Mouse (Mus musculus): ENCODE results near the gene Muc13.

Gene Muc13

DNA sequence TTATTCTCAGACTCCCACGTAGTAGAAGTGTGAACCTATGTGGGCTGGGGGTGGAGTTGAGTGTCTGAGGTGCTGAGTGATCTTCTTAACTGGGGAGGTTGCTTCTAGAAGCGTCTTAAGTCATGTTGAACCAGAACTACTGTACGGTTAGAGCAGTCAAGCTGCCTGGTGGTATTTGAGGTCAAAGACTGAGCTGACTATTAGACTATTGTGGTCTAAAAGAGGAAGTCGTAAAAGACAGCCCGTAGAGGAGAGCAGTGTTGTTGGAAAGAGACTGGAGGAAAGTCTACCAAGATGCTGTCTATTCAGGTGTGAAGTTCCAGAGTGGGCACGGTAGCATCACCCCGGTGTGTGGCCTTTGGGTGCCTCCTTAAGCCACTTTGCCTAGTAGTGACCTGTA is 24.0 kb upstream of the Muc13 start:
- DNase-seq (ENCODE audit: low spot score in 2 of 2) = no peak

DNA sequence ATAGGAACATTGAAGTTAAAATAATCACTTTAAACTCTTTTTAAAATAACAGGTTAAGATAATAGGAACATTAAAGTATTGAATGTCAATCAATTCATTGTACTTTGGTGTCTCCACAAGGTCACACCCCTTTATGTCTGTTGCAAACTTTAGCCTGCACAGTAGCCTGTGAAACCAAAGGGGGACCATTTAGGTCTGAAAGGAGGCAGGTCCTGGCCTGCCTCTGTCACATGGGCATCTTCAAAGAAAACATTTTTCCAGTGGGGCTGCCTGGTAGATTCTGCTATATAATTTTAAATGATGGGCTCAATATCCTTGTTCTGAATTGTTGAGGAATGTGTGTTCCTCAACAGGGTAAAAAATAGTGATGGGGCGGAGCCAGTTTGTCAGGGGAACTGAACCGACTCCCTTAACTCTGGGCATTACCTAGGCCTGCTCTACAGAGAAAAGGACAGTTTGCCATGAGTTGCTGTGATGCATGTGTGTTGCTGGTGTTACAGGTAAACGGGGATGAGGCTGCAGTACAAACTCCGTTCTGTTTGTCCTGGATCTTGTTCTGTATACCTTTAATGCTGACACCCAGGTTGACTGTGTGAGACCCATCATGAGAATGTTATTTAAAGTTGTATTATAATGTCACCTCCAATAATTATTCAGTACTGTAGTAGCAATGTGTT is 22.9 kb upstream of the Muc13 start:
- DNase-seq (ENCODE audit: low spot score in 2 of 2) = no peak

DNA sequence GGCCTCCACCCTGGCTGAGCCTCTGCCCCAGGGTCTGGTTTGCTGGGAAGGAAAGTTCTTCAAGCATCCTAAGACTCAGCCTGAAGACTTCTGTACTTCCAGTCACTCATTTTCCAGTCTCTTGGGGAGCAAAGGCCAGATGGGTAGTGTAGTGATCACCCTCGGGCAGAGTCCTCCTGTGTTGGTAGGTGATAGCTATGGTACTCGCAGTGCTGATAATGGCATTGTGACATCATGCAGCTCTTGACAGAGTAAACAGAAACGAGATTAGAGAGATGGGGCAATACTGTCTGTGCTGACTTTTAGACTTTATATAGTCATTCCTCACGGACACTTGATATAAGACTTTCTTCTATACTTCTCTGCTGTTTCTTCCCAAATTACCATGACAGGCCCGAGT is 21.0 kb upstream of the Muc13 start:
- DNase-seq (ENCODE audit: low spot score in 2 of 2) = no peak

DNA sequence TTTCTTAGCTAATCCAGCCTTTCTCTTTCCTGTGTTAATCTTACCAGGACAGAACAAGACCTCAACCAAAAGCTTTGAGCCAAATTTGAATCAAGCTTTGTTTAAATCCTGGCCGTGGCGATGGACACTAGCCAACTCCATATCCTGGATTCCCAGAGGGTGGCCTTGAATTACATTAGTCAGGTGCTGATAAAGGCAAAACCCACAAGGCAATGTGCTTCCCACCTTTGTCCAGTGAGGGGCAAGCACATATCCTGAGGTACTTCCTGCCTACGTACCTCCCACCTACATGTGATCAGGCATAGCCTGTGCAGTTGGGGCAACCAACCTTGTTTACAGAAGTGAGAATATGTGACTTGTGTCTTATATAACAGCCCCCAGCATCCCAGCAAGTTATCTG is 18.9 kb upstream of the Muc13 start:
- no peak for DNase-seq (ENCODE audit: low spot score in 2 of 2)

DNA sequence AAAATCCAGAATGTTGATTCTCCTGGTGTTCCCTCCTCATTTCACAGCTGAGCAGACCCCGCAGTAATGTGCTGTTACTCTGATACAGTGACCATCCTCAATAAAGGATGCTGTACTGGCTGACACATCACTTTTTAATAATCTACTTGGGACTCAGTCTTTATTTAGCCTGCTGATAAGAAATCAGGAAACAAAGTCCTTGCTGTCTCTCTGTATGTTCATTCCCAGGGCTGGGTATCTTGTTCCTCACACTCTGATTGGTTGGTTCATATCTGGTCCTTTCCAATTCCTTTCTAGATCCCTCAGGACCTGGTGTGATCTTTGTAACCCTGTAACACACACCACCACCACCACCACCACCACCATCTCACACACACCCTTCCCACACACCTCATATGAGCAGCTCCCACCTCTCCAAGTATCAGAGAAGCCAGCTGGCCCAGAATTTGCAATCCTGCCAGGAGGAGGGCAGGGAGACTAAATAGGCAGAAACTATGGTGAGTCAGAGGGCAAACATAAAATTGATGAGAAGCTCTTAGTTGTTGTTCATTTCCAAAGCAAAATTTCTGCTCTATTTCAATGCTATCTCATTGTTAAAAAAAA is 18.0 kb upstream of the Muc13 start:
- no peak for DNase-seq (ENCODE audit: low spot score in 2 of 2)

DNA sequence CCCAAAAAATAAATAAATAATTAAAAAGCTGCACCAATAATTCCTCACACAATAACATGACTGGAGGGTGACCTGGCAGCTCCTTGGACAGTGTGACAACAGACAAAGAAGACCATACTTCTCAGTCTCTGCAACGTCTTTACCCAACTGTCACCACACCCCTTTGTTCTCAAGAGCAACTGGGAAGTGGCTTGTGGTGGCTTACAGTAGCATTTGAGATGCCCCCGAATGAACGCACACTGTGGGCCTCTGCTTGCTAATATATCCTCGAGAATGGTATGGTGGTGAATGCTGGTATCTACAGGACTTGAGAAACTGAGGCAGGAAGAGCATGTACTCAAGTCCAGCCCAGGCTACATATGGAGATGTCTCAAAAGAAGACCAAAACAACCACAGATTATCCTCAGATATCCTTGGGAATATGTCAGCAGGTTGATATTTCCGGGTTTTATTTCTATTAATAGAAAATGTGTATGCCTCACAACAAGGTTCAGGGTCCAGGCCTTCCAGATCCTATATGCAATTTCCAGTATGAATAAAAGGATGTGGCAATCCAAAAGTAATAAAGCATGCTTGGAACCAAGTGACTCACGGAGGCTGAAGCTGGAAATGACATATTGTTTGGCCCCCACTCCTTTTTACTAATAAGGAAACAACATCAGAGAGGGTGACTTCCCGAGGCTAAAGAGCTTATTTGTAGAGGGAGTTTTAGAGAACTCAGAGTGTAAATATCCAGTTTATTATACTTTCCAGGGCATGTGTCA is 16.9 kb upstream of the Muc13 start:
- DNase-seq (ENCODE audit: low spot score in 2 of 2) = no peak

DNA sequence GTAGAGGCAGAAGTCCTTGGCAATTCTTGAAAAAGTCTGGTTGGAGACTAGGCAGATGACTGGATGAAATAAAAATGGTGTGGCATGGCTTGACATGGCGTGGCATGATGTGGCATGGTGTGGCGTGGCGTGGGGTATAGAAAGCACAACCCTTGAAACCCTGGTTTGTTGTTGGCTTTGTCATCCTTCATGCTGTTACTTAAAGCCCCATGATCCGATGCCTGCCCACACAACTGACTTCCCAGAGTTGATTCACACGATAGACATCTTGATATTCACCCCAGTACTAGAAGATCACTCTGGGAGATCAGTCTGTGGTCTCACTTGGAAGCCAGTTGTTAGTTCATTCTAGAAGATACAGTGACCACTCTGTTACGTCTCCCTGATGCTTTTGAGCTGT is 16.2 kb upstream of the Muc13 start:
- no peak for DNase-seq (ENCODE audit: low spot score in 2 of 2)

DNA sequence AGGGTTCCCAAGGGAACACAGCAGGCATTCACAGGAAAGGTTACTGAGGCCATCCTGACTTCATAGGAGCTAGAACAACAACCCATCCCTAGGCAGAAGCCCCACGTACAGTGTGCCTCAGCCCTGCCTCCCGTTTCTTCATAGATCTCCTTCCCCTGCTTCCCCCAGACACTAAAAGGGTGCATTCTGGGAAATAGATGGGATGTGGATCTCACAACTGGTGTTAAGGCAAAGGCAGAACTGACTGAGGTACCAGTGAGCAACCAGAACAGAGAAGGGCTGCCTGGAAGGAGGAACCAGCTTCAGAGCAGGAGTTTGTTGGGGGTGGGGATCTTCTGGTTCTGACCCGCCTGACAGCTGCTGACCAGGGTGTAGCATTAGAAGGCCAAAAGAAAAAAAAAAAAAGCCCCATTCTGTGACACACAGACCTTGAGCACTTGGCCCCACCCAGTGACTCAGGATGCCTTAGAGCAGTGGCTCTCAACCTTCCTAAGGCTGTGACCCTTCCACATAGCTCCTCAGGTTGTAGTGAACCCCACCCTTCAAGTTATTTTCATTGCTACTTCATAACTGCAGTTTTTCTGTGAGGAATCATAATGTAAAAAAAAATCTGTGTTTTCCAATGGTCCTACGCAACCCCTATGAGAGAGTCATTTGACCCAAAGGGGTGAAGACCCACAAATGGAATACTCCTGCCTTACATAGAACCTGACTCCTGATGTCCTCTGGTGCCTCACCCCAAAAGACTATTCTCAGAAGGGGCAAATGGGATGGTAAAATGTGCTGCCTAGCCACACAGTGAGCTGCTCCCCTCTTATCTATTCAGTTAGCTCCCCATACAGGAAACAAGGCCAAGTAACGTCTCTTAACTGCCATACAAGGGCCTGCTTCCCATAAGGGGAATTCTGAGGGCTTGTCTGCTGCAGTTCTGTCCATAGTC is 11.8 kb upstream of the Muc13 start:
- no peak for DNase-seq (ENCODE audit: low spot score in 2 of 2)

DNA sequence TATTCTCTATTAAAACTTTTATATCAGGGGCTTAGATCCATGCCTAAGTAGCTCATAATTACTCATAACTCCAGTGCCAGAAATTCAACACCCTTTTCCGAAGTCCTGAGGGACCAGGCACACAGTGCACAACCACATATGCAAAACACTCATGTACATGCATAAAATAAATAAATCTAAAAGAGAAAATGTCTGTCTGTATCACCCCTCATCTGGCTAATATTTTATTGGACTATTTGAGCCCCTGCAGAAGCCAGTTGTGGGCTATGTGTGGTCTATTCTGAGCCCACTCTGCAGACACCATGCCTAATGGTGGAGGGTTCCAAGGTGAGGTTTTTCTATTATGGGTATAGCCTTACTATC is 11.1 kb upstream of the Muc13 start:
- DNase-seq (ENCODE audit: low spot score in 2 of 2) = no peak

DNA sequence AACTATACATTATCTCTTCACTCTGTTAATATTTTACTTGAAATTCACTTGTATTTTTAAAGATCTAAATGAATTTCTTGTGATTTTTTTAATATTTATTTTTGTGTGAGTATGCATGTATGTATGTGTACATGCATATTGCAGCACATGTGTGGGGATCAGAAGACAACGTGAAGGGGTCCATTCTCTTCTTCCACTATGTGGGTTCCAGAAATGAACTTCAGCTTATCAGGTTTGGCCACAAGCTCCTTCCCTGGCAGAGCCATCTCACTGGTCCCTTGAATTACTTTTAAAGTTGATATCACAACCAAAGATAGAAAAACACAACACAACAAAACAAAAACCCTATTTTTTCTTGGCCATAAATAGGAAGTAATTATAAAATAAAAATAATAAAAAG is 9.3 kb upstream of the Muc13 start:
- DNase-seq (ENCODE audit: low spot score in 2 of 2) = no peak

DNA sequence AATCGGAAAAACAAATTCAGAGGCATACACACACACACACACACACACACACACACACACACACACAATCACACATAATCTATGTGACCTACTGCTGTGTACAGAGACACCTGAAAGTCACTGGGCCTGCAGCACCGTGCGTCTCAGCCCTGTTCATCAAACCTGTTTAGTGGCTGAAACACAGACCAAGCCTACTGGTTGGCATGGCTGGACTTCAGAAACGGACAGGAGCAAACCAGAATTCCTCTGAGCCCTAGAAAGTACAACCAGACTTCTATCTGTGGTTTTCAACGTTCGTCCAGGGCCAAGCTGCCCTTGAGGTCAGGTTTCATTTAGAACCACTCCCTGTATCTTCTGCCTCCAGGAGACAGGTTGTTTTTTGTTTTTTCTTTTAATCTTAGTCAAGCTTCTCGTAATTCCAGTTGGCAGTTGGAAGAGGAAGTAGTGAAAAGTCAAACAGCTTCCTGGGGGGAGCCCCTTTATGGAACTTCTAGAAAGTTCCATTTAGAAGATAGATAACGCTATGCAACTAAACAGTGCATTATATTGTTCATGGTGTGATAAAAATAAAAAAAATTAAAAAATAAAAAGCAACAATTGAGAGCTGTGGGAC is 8.6 kb upstream of the Muc13 start:
- no peak for DNase-seq (ENCODE audit: low spot score in 2 of 2)

DNA sequence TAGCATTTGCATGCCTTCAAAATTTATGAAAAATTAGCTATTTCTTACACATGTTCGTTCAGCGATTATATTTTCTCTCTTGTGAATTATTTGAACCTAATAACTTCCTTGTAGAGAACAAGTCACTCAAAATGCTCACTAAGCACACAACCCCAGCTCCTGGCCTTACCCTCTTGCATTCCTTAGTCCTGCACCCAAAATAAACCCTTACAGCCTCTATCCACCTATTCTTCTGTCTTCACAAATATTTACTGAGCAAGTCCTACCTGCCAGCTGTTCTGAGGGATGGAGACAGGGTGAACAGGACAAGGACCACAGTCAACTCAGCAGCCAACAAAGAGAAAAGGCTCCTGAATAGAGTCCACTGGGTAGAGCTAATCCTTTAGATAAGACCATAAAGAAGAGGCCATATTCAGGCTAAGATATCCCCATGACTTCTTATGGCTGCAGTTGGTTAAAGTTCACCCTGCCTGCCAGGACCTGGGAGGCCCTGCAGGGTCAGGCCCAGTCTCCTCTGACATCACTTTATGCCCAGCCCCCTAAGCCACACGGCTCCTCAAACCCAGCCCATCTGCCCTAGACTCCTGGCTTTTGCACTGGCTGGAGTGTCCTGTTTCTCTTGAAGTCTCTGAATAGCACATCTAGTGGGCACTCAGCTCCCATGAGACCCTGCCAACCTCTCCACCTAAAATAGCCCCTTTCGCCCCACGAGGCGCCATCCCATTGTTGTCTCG is 7.0 kb upstream of the Muc13 start:
- DNase-seq (ENCODE audit: low spot score in 2 of 2) = no peak

DNA sequence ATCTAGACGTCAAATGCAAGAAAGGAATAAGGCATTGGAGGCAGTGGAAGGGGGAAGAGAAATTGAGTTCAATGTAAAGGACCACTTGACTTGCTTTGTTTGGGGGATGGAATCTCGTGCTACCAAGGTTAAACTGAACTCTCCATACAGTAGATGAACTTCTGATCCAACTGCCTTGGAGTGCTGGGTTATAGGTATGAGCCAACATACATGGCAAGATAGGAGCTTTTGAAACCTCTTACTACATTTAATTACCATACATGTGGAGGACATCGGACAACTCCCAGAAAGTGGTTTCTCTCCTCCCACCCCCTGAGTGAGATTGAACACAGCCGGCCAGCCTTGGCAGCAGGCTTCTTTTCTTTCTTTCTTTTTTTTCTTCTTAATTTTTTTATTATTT is 1.3 kb downstream of the Muc13 start:
- DNase-seq (ENCODE audit: low spot score in 2 of 2) = no peak

DNA sequence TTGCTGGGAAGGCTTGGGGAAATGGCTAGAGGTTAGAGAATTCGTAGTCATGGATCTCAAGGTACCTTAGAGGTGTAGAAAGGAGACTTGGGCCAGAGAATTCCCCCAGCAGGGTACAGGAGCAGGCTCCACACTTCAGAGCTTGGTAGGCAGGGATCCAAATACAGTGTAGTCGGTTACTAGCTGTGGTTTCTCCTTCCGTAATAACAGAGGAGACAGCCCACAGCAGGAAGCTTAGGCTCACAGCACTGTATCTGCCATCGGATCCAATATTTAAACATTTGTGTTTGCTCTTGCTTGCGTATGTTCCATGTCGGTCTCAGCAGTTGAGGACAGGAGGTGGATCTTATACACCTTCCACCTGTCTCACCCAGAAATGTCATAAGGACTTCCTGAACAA is 2.0 kb downstream of the Muc13 start:
- DNase-seq (ENCODE audit: low spot score in 2 of 2) = no peak

DNA sequence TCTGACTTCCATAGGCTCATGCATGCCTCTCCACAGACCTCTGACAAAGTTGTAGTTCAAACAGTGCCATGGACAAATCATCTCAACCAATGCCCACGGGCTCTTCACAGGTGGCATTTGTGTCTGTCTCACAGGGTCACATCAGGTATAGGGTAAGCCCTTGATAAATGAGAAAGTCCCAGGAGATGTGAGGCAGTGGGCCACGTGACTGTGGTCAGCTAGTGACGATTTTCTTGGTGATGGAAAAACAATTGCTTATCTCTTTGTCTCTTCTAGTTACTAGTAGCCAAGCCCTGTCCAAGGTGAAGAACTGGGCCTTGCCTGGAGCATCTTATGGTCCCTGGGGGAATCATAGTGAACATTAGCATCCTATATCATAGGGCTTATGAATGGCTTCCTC is 2.9 kb downstream of the Muc13 start:
- DNase-seq (ENCODE audit: low spot score in 2 of 2) = no peak

DNA sequence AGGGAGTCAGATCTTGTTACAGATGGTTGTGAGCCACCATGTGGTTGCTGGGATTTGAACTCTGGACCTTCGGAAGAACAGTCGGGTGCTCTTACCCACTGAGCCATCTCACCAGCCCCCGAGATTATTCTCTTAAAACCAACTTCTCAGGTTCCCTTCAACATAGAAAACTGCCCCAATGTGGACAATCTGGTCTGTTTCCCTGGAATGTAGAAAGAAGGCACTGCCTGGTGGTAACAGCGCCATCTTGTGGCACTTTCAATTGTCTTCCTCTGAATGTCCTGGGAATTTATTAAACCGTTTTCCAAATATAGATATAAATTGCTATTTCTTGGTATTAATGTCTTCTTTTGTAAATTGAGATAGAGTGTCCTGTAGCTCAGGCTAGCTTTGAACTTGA is 4.0 kb downstream of the Muc13 start:
- peak in 1 of 2 experiments; percentile 66 for DNase-seq (ENCODE audit: low spot score in 2 of 2)

DNA sequence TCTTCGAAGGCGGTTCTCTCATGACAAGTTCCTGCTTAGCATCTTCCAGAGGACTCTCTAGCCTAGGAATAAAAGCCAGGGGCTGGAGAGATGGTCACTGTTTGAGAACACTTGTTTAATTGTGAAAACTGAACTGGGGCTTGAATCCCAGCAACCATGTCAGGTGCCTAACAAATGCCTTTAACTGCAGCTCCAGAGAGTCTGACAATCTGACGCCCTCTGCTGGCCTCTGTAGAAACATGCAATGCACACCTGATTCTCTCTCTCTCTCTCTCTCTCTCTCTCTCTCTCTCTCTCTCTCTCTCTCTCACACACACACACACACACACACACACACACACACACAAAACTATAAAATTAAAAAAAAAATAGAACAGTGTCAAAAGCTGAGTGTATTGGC is 16.2 kb downstream of the Muc13 start:
- DNase-seq (ENCODE audit: low spot score in 2 of 2) = no peak

DNA sequence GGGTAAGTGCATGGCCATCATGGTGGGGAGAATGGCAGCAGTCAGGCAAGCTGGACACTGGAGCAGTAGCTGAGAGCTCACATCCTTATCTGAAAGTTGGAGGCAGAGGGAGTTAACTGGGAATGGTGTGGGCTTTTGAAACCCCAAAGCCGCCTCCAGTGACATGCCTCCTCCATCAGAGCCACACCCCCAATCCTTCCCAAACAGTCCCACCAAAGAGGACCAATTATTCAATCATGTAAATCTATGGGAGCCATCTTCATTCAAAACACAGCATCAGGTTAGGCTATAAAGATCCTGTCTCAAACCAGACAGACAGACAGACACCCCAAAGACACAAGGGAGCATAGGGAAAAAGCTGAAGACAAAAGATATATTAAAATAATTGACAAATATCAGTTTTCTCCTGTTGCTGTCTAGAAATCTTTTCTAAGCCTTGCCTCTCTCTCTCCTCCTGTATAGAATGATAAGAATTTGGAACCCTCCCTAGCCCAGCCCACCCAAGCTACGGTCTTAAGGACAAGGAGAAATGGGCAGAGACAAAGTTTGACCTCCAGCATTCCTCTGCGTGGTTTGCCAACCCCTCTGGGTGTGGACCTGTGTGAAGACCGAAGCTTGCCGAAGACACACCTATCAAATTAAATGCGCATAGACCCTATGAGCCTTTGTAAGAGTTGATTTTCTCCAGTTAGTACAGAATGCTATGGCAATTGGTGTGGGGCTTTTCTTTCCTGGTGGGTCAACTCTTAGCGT is 24.8 kb downstream of the Muc13 start:
- no peak for DNase-seq (ENCODE audit: low spot score in 2 of 2)

DNA sequence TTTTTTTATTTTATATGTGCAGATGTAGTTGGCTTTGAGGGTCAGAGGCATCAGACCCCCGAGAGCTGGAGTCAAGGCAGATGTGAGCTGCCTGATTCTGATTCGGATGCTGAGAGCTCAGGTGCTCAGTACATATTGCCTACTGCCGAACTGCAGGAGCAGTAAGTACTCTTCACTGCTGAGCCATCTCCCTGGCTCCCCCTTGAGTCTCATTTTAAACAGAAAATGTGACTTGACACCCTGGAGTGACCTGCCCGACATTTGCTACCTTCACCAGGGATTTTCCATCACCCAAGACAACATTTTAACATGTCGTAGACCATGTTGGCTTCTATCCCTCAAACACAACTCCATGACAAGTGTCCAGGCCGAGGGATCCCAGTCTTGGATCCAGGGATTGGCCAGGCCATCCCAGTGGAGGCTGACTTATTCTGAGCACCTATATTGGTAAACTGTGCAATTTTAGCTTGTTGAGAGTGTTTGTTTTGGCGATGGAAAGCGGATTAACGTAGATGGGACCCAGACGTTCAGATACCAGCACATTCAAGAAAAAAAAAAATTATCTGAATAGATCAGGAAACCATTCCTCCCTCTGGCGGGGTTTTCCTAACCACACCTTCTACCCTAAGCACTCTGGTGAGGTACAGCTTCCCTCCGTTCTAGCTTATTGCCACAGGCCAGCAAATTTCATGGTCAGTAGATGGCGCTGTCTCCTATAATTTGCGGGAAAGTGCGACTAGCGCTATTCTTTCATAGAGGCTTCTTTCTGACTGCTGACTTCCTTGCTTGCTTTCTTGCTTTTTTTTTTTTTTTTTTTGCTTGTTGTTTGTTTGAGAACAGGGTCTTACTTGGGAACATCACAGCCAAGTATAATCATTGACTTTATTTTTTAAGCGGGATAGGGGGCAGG is 26.7 kb downstream of the Muc13 start:
- peak; percentile 83 to 91 for DNase-seq (ENCODE audit: low spot score in 2 of 2)

All from cerebellum, postnatal 4 days (tissue).